Mouse (Mus musculus) skeletal muscle tissue, adult 2 months (tissue): Measurements from ENCODE around the gene Cpm.

Experiments
- DNase-seq: peaks from one replicate; pipeline ENCODE4 v3.0.0-alpha.2; 2012; ENCODE audit warnings: low read depth, low spot score

The Cpm gene

GRCm38 (mm10) chr10:117662316-117663055, 33.2 kb downstream of the Cpm start:
- DNase-seq = no peak

GRCm38 (mm10) chr10:117663056-117663864, 34.0 kb downstream of the Cpm start:
- DNase-seq = no peak

- no peak for DNase-seq
These were observed 34.5 kb downstream of the Cpm start for GRCm38 (mm10) chr10:117663865-117664200.

- DNase-seq = no peak
These were observed 35.1 kb downstream of the Cpm start for GRCm38 (mm10) chr10:117664208-117664925.

GRCm38 (mm10) chr10:117664926-117665209, 35.6 kb downstream of the Cpm start:
- DNase-seq = no peak

- no peak for DNase-seq
These were observed 36.3 kb downstream of the Cpm start for GRCm38 (mm10) chr10:117665376-117666275.

- no peak for DNase-seq
These were observed 37.1 kb downstream of the Cpm start for GRCm38 (mm10) chr10:117666361-117666760.

GRCm38 (mm10) chr10:117666947-117667630, 37.8 kb downstream of the Cpm start:
- no peak for DNase-seq

GRCm38 (mm10) chr10:117667663-117668507, 38.6 kb downstream of the Cpm start:
- DNase-seq = no peak

GRCm38 (mm10) chr10:117668546-117669300, 39.4 kb downstream of the Cpm start:
- no peak for DNase-seq

- DNase-seq = no peak
These were observed 40.3 kb downstream of the Cpm start for GRCm38 (mm10) chr10:117669449-117670090.

- no peak for DNase-seq
These were observed 40.8 kb downstream of the Cpm start for GRCm38 (mm10) chr10:117670092-117670491.

GRCm38 (mm10) chr10:117670791-117671190, 41.5 kb downstream of the Cpm start:
- no peak for DNase-seq

- no peak for DNase-seq
These were observed 42.0 kb downstream of the Cpm start for GRCm38 (mm10) chr10:117671266-117671665.

GRCm38 (mm10) chr10:117671930-117672666, 42.8 kb downstream of the Cpm start:
- DNase-seq = no peak

GRCm38 (mm10) chr10:117672693-117673092, 43.4 kb downstream of the Cpm start:
- no peak for DNase-seq

GRCm38 (mm10) chr10:117673913-117674312, 44.6 kb downstream of the Cpm start:
- no peak for DNase-seq

- DNase-seq = no peak
These were observed 45.2 kb downstream of the Cpm start for GRCm38 (mm10) chr10:117674359-117675019.
